Mouse (Mus musculus) bone marrow macrophage, adult 2 months (primary cell): ENCODE measurements at regions not wholly inside any gene's neighbourhood (a gene's known extent, or its start where the extent isn't known, plus 50 kb on each side); places are given as distances from the start of the nearest gene placed in this dataset.

Experiments used
- CTCF ChIP-seq: IDR thresholded peaks from 2 replicates; pipeline ENCODE4 v1.5.1; 2012; ENCODE audit warnings: low read depth, mild to moderate bottlenecking, low read length, moderate library complexity
- POLR2A ChIP-seq: IDR thresholded peaks from 2 replicates; pipeline ENCODE4 v1.6.1; 2012; ENCODE audit warnings: mild to moderate bottlenecking, low read depth, low read length, borderline replicate concordance

DNA sequence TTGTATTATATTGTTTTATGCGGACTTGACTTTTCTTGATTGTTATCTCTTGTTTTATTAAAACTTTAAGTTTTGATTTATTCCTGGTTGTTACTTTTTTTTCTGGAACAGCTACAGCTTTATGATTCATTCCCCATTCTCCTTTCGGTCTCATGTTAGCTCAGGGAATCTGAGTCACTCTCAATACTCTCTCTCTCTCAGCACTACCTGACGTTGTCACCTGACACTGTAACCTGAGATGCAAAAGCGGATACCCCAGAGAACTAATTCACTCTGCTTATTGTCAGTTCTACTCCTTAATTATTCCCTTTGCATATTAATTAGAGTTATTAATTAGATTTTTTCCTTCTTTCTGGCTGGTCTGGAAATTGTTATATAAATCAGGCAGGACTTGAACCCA lies 232.5 kb downstream of the Adgrg6 start:
- TF ChIP-seq POLR2A (no peak), CTCF (no peak)
